Mouse (Mus musculus) ES-Bruce4 (cell line): Measurements from ENCODE around the gene Rprd2. TPM values are rescaled to one million over a fixed set of nuclear protein-coding genes. Genes with fewer than 3 reads are reported as not detected.
A peak's percentile ranks its signal among the peaks of the same experiment; 100 is the strongest.

Experiments used
- H3K27ac ChIP-seq: 2 replicates; pipeline ENCODE4 v1.5.1; 2012; ENCODE audit warnings: low read length, inconsistent platforms; ENCODE audit not compliant: insufficient read depth
- H3K27me3 ChIP-seq: 2 replicates; pipeline ENCODE4 v1.6.1; 2012; ENCODE audit warnings: mild to moderate bottlenecking, low read length, inconsistent platforms; ENCODE audit not compliant: control insufficient read depth, poor library complexity, insufficient read depth, severe bottlenecking
- H3K36me3 ChIP-seq: 2 replicates; pipeline ENCODE4 v1.6.1; 2012; ENCODE audit warnings: inconsistent platforms, mild to moderate bottlenecking, low read length, moderate library complexity; ENCODE audit not compliant: control insufficient read depth, poor library complexity, insufficient read depth, severe bottlenecking
- H3K4me1 ChIP-seq: one replicate; pipeline ENCODE4 v1.8.1; 2011; ENCODE audit warnings: low read length; ENCODE audit not compliant: control insufficient read depth, insufficient read depth
- H3K4me3 ChIP-seq: 2 replicates; pipeline ENCODE4 v1.5.1; 2011; ENCODE audit warnings: low read depth, mild to moderate bottlenecking, low read length
- H3K9ac ChIP-seq: 2 replicates; pipeline ENCODE4 v1.6.1; 2012; ENCODE audit warnings: low read depth, mild to moderate bottlenecking, inconsistent platforms; ENCODE audit not compliant: poor library complexity, severe bottlenecking
- H3K9me3 ChIP-seq: replicated peaks from 2 replicates; pipeline ENCODE4 v1.6.1; 2012; ENCODE audit warnings: mild to moderate bottlenecking, low read length, inconsistent platforms; ENCODE audit not compliant: control insufficient read depth, poor library complexity, insufficient read depth, severe bottlenecking
- CTCF ChIP-seq: IDR thresholded peaks from one replicate; pipeline ENCODE4 v1.8.1; 2011; ENCODE audit warnings: low read depth, low read length
- EP300 ChIP-seq: IDR thresholded peaks from 2 replicates; pipeline ENCODE4 v1.6.1; 2011; ENCODE audit warnings: low read depth, low read length; ENCODE audit not compliant: insufficient read depth
- POLR2A ChIP-seq: IDR thresholded peaks from one replicate; pipeline ENCODE4 v1.8.1; 2011; ENCODE audit warnings: low read length; ENCODE audit not compliant: insufficient read depth
- polyA plus RNA-seq: library from polyadenylated mRNA; stranded (reverse); fragments of >200 nt; gene quantifications from 2 replicates; pipeline ENCODE4 v1.2.4, GENCODE M21; 2011; ENCODE audit warnings: low read depth; ENCODE audit not compliant: missing spikeins, insufficient read depth, insufficient read length

Rprd2 gene
- polyA plus RNA-seq, 1 experiment, result 51.4 TPM

DNA sequence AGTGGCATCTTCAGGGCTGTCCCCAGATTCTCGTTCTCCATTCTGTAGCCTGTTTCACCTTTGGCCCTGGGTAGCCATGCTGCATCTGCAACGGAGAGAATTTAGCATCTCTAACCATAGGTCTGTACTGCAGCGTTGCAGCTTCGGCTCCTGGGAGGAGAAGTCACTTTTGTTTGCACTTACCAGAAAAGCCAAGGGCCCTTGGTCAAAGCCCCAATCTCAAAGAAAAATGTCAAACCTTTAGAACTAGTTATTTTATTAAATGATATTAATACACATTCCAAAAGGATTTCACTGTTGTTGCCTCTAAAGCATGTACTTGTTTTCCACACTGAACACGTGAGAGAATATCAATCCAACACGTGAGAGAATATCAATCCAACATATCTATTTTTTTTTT lies 58.6 kb downstream of the Rprd2 start, which contains the start of gene Tars2:
Tars2 (minus strand) TSS at position 101 of the 400 bp plus-strand sequence.
- Histone ChIP-seq H3K9ac (no peak within 1 kb of the TSS), H3K4me1 (no peaks in the 10 kb centered on the region), H3K27me3 (no peaks in the 10 kb centered on the region), H3K27ac (peak within 1 kb of the TSS; percentile 67), H3K9me3 (no peaks in the 10 kb centered on the region), H3K4me3 (no peak within 1 kb of the TSS), H3K36me3 (no peaks in the 10 kb centered on the region)
- no peak for TF ChIP-seq EP300
- TF ChIP-seq POLR2A, result no peak
- TF ChIP-seq CTCF, result no peak

GRCm38 (mm10) chr3:95758467-95759218 lies 60.0 kb downstream of the Rprd2 start:
- H3K9ac ChIP-seq, result no peak overlapping the region
- H3K9me3 ChIP-seq, result no peaks in the 10 kb centered on the region
- no peak overlapping the region for H3K4me3 ChIP-seq
- H3K27me3 ChIP-seq, result no peaks in the 10 kb centered on the region
- no peak for TF ChIP-seq EP300
- TF ChIP-seq POLR2A, result no peak
- no peak for TF ChIP-seq CTCF
- peak overlapping the region; percentile 60 for H3K27ac ChIP-seq
- no peaks in the 10 kb centered on the region for H3K36me3 ChIP-seq
- no peaks in the 10 kb centered on the region for H3K4me1 ChIP-seq

- H3K9ac ChIP-seq, result no peak overlapping the region
- H3K4me3 ChIP-seq, result no peak overlapping the region
- H3K27me3 ChIP-seq, result no peaks in the 10 kb centered on the region
- TF ChIP-seq POLR2A (no peak), CTCF (no peak), EP300 (no peak)
- H3K9me3 ChIP-seq, result no peaks in the 10 kb centered on the region
- peaks cover 13% of the 10 kb centered on the region for H3K36me3 ChIP-seq
- H3K4me1 ChIP-seq, result no peaks in the 10 kb centered on the region
- H3K27ac ChIP-seq, result no peak overlapping the region
Observed at GRCm38 (mm10) chr3:95756808-95757207, 61.9 kb downstream of the Rprd2 start.

DNA sequence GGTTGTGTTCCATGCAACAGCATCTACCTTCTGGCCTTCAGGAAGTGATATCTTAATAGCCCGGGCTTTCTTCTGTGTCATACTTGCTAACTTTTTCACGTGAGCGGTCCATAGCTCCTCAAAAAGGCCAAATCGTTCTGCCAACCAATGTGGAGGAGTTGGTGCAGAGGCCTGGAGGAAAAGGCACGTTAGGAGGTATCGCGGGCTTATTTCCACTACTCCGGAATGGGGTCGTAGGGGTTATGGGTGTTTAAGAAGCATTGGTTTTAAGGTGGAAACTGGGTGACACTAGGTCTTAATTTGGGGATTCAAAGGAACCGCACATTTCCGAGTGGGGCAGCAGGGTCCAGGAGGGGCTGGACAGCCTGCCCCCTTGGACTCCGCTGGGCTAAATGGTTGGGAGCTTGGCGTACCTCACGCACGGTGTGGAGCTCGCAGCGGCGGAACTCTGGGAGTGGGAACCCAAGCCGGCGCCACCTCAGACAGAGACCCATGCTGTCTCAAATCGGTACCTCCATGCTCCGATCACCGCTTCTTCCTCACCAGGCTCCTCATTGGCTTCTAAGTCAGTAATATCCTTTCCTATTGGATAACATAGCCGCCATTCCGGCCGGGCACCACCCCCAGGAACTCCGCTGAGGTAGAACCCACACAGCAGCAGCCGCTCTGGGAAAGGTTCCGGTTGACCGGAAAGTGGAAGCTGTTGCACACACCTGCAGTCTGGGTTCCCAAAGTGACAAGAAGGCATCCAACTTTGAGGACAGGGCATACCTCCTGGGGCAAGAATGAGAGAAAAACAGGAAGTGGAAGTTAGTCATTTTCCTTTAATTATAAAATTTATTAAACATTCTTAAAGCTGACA lies 64.1 kb downstream of the Rprd2 start:
- H3K27ac ChIP-seq, result no peak overlapping the region
- H3K9ac ChIP-seq, result peak overlapping the region; percentile 87
- TF ChIP-seq EP300, result peak; percentile 67; the same call in 1 of the 2 replicates
- TF ChIP-seq CTCF, result no peak
- no peaks in the 10 kb centered on the region for H3K27me3 ChIP-seq
- peak overlapping the region; percentile 98 for H3K4me3 ChIP-seq
- H3K36me3 ChIP-seq, result peaks cover 34% of the 10 kb centered on the region
- H3K9me3 ChIP-seq, result no peaks in the 10 kb centered on the region
- H3K4me1 ChIP-seq, result no peaks in the 10 kb centered on the region

GRCm38 (mm10) chr3:95752935-95753334 lies 65.7 kb downstream of the Rprd2 start:
- TF ChIP-seq EP300 (no peak), CTCF (no peak), POLR2A (no peak)
- Histone ChIP-seq H3K27me3 (no peaks in the 10 kb centered on the region), H3K9ac (no peak overlapping the region), H3K27ac (no peak overlapping the region), H3K36me3 (peaks cover 48% of the 10 kb centered on the region), H3K4me3 (no peak overlapping the region), H3K4me1 (no peaks in the 10 kb centered on the region), H3K9me3 (no peaks in the 10 kb centered on the region)
